13 mouse cellular contexts compared by ENCODE assay signal in the genomic region with DNA sequence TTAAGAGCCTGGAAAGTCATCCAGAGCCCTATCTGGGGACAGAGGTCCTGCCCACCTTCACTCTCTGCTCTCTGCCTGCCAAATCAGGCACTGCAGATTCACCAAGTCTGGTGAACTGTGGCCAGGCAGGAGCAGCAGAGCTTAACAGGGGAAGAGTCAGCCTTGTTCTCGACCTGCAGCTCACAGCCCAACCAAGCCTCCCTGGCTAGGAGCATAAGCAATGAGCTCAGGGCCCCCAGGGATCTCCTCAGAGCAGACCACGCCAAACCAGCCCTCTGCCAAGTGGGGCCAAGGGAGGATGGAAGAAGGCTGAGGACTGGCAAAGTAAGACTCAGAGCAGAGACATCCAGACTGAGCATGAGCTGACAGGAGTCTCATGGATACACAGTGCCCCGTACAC. TPM values are rescaled to one million over a fixed set of nuclear protein-coding genes. Genes with fewer than 3 reads are reported as not detected.
DNase-seq lines count a peak whose midpoint lies in the region; ATAC-seq and TF ChIP-seq lines count a peak whose summit lies in the region.
"Had no signal": no experiment of that assay in that cellular context is flagged by ENCODE, and none has a peak within 500 bp of the region (broad histone marks: within the 10 kb centered on the region; RNA-seq: fewer than 3 reads in every experiment).

No protein-coding gene starts in this region.

- intact Hi-C loops in heart, adult 2 months (cut with DNase I) = loop anchor here (5.0 kb wide), 2 partner anchors 517 to 872 kb away; no protein-coding TSS in a partner anchor

- H3K9ac ChIP-seq in heart, adult 2 months (ENCODE audit: low read depth, low read length) = no peak overlapping the region
- no peak overlapping the region for H3K9ac ChIP-seq in lung, postnatal 0 days (replicated peaks; ENCODE audit: low read depth)

- 36% methylated on average over 3 of the region's 3 CpGs for WGBS in heart, adult 2 months
- 40% methylated on average over 3 of the region's 3 CpGs for WGBS in lung, postnatal 0 days

- TF ChIP-seq POLR2A in heart, adult 2 months (IDR thresholded peaks at IDR 0.05; ENCODE audit: insufficient read depth, low read depth, low read length) = no peak

- ATAC-seq in CD4-positive, CD25-positive, alpha-beta regulatory T cell, adult 4 months = no peak
- ATAC-seq in lung, postnatal 0 days = no peak

- H3K4me3 ChIP-seq in heart, adult 2 months = no peak overlapping the region
- H3K4me3 ChIP-seq in lung, postnatal 0 days (ENCODE audit: low read depth, low read length) = no peak overlapping the region
- H3K4me3 ChIP-seq: erythroblast, embryonic 14.5 days had no signal

- no peak overlapping the region for H3K4me2 ChIP-seq in lung, postnatal 0 days (replicated peaks; ENCODE audit: low read depth, low read length)

- TF ChIP-seq EP300 in heart, adult 2 months (IDR thresholded peaks at IDR 0.05; ENCODE audit: insufficient read depth, low read depth, low read length) = no peak
- no peak for TF ChIP-seq EP300 in lung, postnatal 0 days (IDR thresholded peaks at IDR 0.05)

- no peaks in the 10 kb centered on the region for H3K9me3 ChIP-seq in lung, postnatal 0 days (ENCODE audit: low read length)

- no peak overlapping the region for H3K27ac ChIP-seq in heart, adult 2 months
- H3K27ac ChIP-seq in lung, postnatal 0 days (ENCODE audit: low read length) = no peak overlapping the region
- H3K27ac ChIP-seq: macrophage had no signal

- no peak for TF ChIP-seq CTCF in heart, adult 2 months (IDR thresholded peaks at IDR 0.05)
- no peak for TF ChIP-seq CTCF in lung, postnatal 0 days (IDR thresholded peaks at IDR 0.05)

- peak; percentile 58 to 61 for DNase-seq in heart, adult 2 months
- DNase-seq in heart, adult 8-10 months (ENCODE audit: low spot score) = no peak
- peak; percentile 47 for DNase-seq in ovary, postnatal 36 days (ENCODE audit: low spot score)
- DNase-seq in ovary, adult 18-20 months (ENCODE audit: low spot score) = no peak
- peak; percentile 48 to 77 for DNase-seq in gastrocnemius, postnatal 4 days (ENCODE audit: low spot score in 2 of 2)
- peak; percentile 65 for DNase-seq in skeletal muscle tissue, adult 2 months (ENCODE audit: low read depth, low spot score)
- DNase-seq in lung, postnatal 0 days (ENCODE audit: low spot score) = no peak
- DNase-seq: cerebellum, postnatal 25 days; retina, postnatal 1 day; thymus, postnatal 25 days had no signal

- no peaks in the 10 kb centered on the region for H3K79me2 ChIP-seq in heart, adult 2 months (replicated peaks; ENCODE audit: control insufficient read depth, insufficient read depth, low read length)

- H3K36me3 ChIP-seq in heart, adult 2 months (ENCODE audit: control insufficient read depth, insufficient read depth, low read length) = no peaks in the 10 kb centered on the region
- no peaks in the 10 kb centered on the region for H3K36me3 ChIP-seq in lung, postnatal 0 days (ENCODE audit: insufficient read depth, low read length)

- H3K4me1 ChIP-seq in heart, adult 2 months (ENCODE audit: control insufficient read depth, insufficient read depth, low read length) = peaks cover 9% of the 10 kb centered on the region
- no peaks in the 10 kb centered on the region for H3K4me1 ChIP-seq in lung, postnatal 0 days (ENCODE audit: insufficient read depth, low read depth, low read length)

- no peaks in the 10 kb centered on the region for H3K27me3 ChIP-seq in heart, adult 2 months (ENCODE audit: control insufficient read depth, insufficient read depth, low read length)
- 0 out of 2 replicates have a peak, but pooled peaks cover 4% of the 10 kb centered on the region for H3K27me3 ChIP-seq in lung, postnatal 0 days (replicated peaks; ENCODE audit: insufficient read depth, low read length)

RNA-seq across cellular contexts. Expression of gene Prr5, which starts 35.1 kb away (rescaled TPM):
- total RNA-seq in heart, adult 2 months (2021) = 1 to 10 TPM; 2.8 to 4.9 TPM
- polyA plus RNA-seq in heart, adult 2 months (2012; rRNA removed) = 5.9 and 8.1 TPM in 2 replicates
- total RNA-seq in heart, adult 8-10 months (2022) = 1 to 10 TPM; 2.5 to 4.3 (median 3.1) TPM
- 10 to 100 TPM; 22.8 to 24.6 TPM for total RNA-seq in gastrocnemius, postnatal 4 days (2021)
- under 1 TPM in 1 of 2 experiments, not detected in 1; 0.56 TPM for polyA plus RNA-seq in CD4-positive, CD25-positive, alpha-beta regulatory T cell, adult 4 months (2017; shearing (Covaris generic))
- 8.8 and 9.2 TPM in 2 replicates for polyA plus RNA-seq in lung, postnatal 0 days (2015; fragmentation: Nextera tagmentation; extraction: Ambion mirVana)

Comparison
In these comparisons a context has a peak if more than half of its experiments do, and no peak if none do; other contexts are left out.
1. DNase-seq: peak in heart, adult 2 months (2 of 2), ovary, postnatal 36 days (single experiment), gastrocnemius, postnatal 4 days (2 of 2) and skeletal muscle tissue, adult 2 months (single experiment); none in heart, adult 8-10 months (single experiment), ovary, adult 18-20 months (single experiment) and lung, postnatal 0 days (single experiment).
2. RNA of gene Prr5, which starts 35.1 kb away (total RNA-seq): 22.8 to 24.6 TPM in gastrocnemius, postnatal 4 days; 2.8 to 4.9 TPM in heart, adult 2 months and 2.5 to 4.3 TPM in heart, adult 8-10 months; every median in the first group is over 4 times any median in the second.